19 mouse cellular contexts compared by ENCODE assay signal in genomic region chr13:112258478-112258877, GRCm38 (mm10). TPM values are rescaled to one million over a fixed set of nuclear protein-coding genes. Genes with fewer than 3 reads are reported as not detected.
DNase-seq lines count a peak whose midpoint lies in the region; ATAC-seq and TF ChIP-seq lines count a peak whose summit lies in the region.
"Had no signal": no experiment of that assay in that cellular context is flagged by ENCODE, and none has a peak within 500 bp of the region (broad histone marks: within the 10 kb centered on the region; RNA-seq: fewer than 3 reads in every experiment).

No protein-coding gene starts in this region.

- no peak overlapping the region for H3K4me2 ChIP-seq in liver, embryonic 14.5 days (ENCODE audit: low read depth)
- no peak overlapping the region for H3K4me2 ChIP-seq in liver, embryonic 12.5 days
- H3K4me2 ChIP-seq: heart, embryonic 15.5 days; midbrain, embryonic 13.5 days had no signal

- no peak overlapping the region for H3K4me3 ChIP-seq in liver, embryonic 14.5 days (ENCODE audit: insufficient read depth in 1 of 2, low read depth in 2 of 2, low read length in 2 of 2)
- no peak overlapping the region for H3K4me3 ChIP-seq in liver, embryonic 12.5 days
- H3K4me3 ChIP-seq: gastrocnemius, adult 2 months; heart, adult 2 months; heart, embryonic 15.5 days; midbrain, embryonic 13.5 days had no signal

- no peaks in the 10 kb centered on the region for H3K36me3 ChIP-seq in liver, embryonic 14.5 days (replicated peaks; ENCODE audit: control insufficient read depth, insufficient read depth, low read depth)
- no peaks in the 10 kb centered on the region for H3K36me3 ChIP-seq in liver, embryonic 12.5 days
- H3K36me3 ChIP-seq: G1E; heart, embryonic 15.5 days; midbrain, embryonic 13.5 days had no signal

- H3K27ac ChIP-seq in liver, embryonic 14.5 days: no peak overlapping the region
- H3K27ac ChIP-seq in liver, embryonic 12.5 days: no peak overlapping the region
- H3K27ac ChIP-seq: gastrocnemius, adult 2 months; heart, adult 2 months; heart, embryonic 15.5 days; midbrain, embryonic 13.5 days had no signal

- peak in 2 of 3 experiments; percentile 16 to 23 for DNase-seq in liver, embryonic 14.5 days (ENCODE audit: low read depth in 3 of 3, low spot score in 3 of 3)
- peak; percentile 55 for DNase-seq in urinary bladder, postnatal 14 days (ENCODE audit: low spot score)
- DNase-seq in urinary bladder, postnatal 25 days (ENCODE audit: low spot score): no peak
- DNase-seq in induced T-regulatory cell, adult 2 months (ENCODE audit: low read depth): peak; percentile 53
- DNase-seq in thymus, postnatal 4 days: peak; percentile 52
- DNase-seq in neural tube, embryonic 10.5 days (ENCODE audit: extremely low spot score, low spot score): no peak
- DNase-seq in adrenal gland, postnatal 4 days (ENCODE audit: low spot score in 2 of 2): no peak
- DNase-seq: cerebellum, postnatal 10 days; embryo, embryonic 11 days; forebrain, postnatal 0 days; gastrocnemius, adult 2 months; heart, adult 2 months; kidney, adult 9 months; retina, postnatal 1 day; right cerebral cortex, postnatal 4 days had no signal

- no peak overlapping the region for H3K9ac ChIP-seq in liver, embryonic 14.5 days (replicated peaks)
- H3K9ac ChIP-seq in liver, embryonic 12.5 days: no peak overlapping the region
- H3K9ac ChIP-seq: forebrain, postnatal 0 days; heart, embryonic 15.5 days; midbrain, embryonic 13.5 days had no signal

- H3K4me1 ChIP-seq in liver, embryonic 14.5 days (replicated peaks; ENCODE audit: control insufficient read depth in 2 of 2, insufficient read depth in 2 of 2, low read length in 1 of 2): peaks cover 0 to 5% of the 10 kb centered on the region in 2 experiments; a peak in 1 of 4 replicates
- 0 out of 2 replicates have a peak, but pooled peaks cover 7% of the 10 kb centered on the region for H3K4me1 ChIP-seq in liver, embryonic 12.5 days
- H3K4me1 ChIP-seq: midbrain, embryonic 13.5 days had no signal

- H3K27me3 ChIP-seq in liver, embryonic 14.5 days (ENCODE audit: control insufficient read depth, insufficient read depth, low read length): no peaks in the 10 kb centered on the region
- no peaks in the 10 kb centered on the region for H3K27me3 ChIP-seq in liver, embryonic 12.5 days (replicated peaks)
- H3K27me3 ChIP-seq: heart, embryonic 15.5 days; midbrain, embryonic 13.5 days had no signal

- TF ChIP-seq EP300 in liver, embryonic 14.5 days (IDR thresholded peaks at IDR 0.05; ENCODE audit: low read depth): no peak

- no peak for ATAC-seq in liver, embryonic 14.5 days (ENCODE audit: insufficient read depth)
- ATAC-seq in liver, embryonic 12.5 days: no peak
- ATAC-seq: forebrain, postnatal 0 days had no signal

- no peaks in the 10 kb centered on the region for H3K9me3 ChIP-seq in liver, embryonic 14.5 days (ENCODE audit: control insufficient read depth, low read length)
- no peaks in the 10 kb centered on the region for H3K9me3 ChIP-seq in liver, embryonic 12.5 days (replicated peaks)
- H3K9me3 ChIP-seq: G1E; heart, embryonic 15.5 days; midbrain, embryonic 13.5 days had no signal

- 24% methylated on average over 10 of the region's 10 CpGs for WGBS in liver, embryonic 14.5 days (ENCODE audit: insufficient replicate concordance)
- 32% methylated on average over 10 of the region's 10 CpGs for WGBS in liver, embryonic 12.5 days (ENCODE audit: insufficient replicate concordance)

- no peak for TF ChIP-seq CTCF in liver, embryonic 14.5 days (IDR thresholded peaks at IDR 0.05; ENCODE audit: low read depth)

RNA-seq across cellular contexts. Expression of gene Ankrd55, which starts 29.8 kb away (rescaled TPM):
- 0.06 and 0.10 TPM in 2 replicates for polyA plus RNA-seq in liver, embryonic 14.5 days (2012; rRNA removed)
- 0.08 and 0.13 TPM in 2 replicates for polyA plus RNA-seq in liver, embryonic 14.5 days (2014; fragmentation: Nextera tagmentation; extraction: Ambion mirVana)
- 0.08 and 0.26 TPM in 2 replicates for polyA plus RNA-seq in liver, embryonic 12.5 days (2016; fragmentation: Nextera tagmentation; extraction: Ambion mirVana)
- total RNA-seq in adrenal gland, postnatal 4 days (2021): 1 to 10 TPM; 3.6 to 4.3 TPM
- total RNA-seq: gastrocnemius, adult 2 months had no signal
- polyA plus RNA-seq: G1E had no signal

Comparison
In these comparisons a context has a peak if more than half of its experiments do, and no peak if none do; other contexts are left out.
1. DNase-seq: peak in liver, embryonic 14.5 days (2 of 3), urinary bladder, postnatal 14 days (single experiment), induced T-regulatory cell, adult 2 months (single experiment) and thymus, postnatal 4 days (single experiment); none in urinary bladder, postnatal 25 days (single experiment), neural tube, embryonic 10.5 days (single experiment) and adrenal gland, postnatal 4 days (0 of 2).